Mouse (Mus musculus) cortical plate, adult 2 months (tissue): ENCODE data around the gene Pkn2. TPM values are rescaled to one million over a fixed set of nuclear protein-coding genes. Genes with fewer than 3 reads are reported as not detected.

ENCODE experiments used
- H3K27ac ChIP-seq: fragments of 200-500 bp; 2 replicates; pipeline ENCODE4 v1.5.1; 2012; ENCODE audit warnings: low read length, control low read depth, inconsistent platforms; ENCODE audit not compliant: insufficient read depth
- H3K4me1 ChIP-seq: fragments of 200-500 bp; 2 replicates; pipeline ENCODE4 v1.6.1; 2011; ENCODE audit warnings: low read length; ENCODE audit not compliant: control insufficient read depth, insufficient read depth
- H3K4me3 ChIP-seq: fragments of 200-500 bp; 2 replicates; pipeline ENCODE4 v1.5.1; 2011; ENCODE audit warnings: mild to moderate bottlenecking, low read length, control low read depth; ENCODE audit not compliant: insufficient read depth
- CTCF ChIP-seq: fragments of 200-500 bp; IDR thresholded peaks from 2 replicates; pipeline ENCODE4 v1.5.1; 2011; ENCODE audit warnings: mild to moderate bottlenecking, control low read depth, low read length; ENCODE audit not compliant: insufficient read depth; ENCODE audit errors: extremely low read depth
- POLR2A ChIP-seq: fragments of 200-500 bp; IDR thresholded peaks from 2 replicates; pipeline ENCODE4 v1.6.1; 2011; ENCODE audit warnings: mild to moderate bottlenecking, low read length, control low read depth; ENCODE audit not compliant: insufficient read depth; ENCODE audit errors: extremely low read depth
- polyA plus RNA-seq: library from polyadenylated mRNA; depleted of rRNA; stranded (reverse); fragments of >200 nt; gene quantifications from 2 replicates; pipeline ENCODE4 v1.2.3, GENCODE M21; 2012

Gene Pkn2
- polyA plus RNA-seq, 1 experiment, result 12.1 TPM

- no peak overlapping the region for H3K27ac ChIP-seq
- H3K4me1 ChIP-seq, result no peaks in the 10 kb centered on the region
- no peak for TF ChIP-seq POLR2A
- no peak for TF ChIP-seq CTCF
- H3K4me3 ChIP-seq, result no peak overlapping the region
Measured at GRCm38 (mm10) chr3:142839961-142840360, 41.8 kb downstream of the Pkn2 start.

GRCm38 (mm10) chr3:142834761-142835160, 47.0 kb downstream of the Pkn2 start:
- TF ChIP-seq CTCF (no peak), POLR2A (no peak)
- Histone ChIP-seq H3K4me3 (no peak overlapping the region), H3K27ac (no peak overlapping the region), H3K4me1 (peaks cover 1% of the 10 kb centered on the region)

GRCm38 (mm10) chr3:142834024-142834423, 47.8 kb downstream of the Pkn2 start:
- H3K4me3 ChIP-seq, result no peak overlapping the region
- peaks cover 1% of the 10 kb centered on the region for H3K4me1 ChIP-seq
- H3K27ac ChIP-seq, result no peak overlapping the region
- TF ChIP-seq POLR2A (no peak), CTCF (no peak)

GRCm38 (mm10) chr3:142832910-142833309, 48.9 kb downstream of the Pkn2 start:
- Histone ChIP-seq H3K4me3 (no peak overlapping the region), H3K4me1 (peaks cover 1% of the 10 kb centered on the region), H3K27ac (no peak overlapping the region)
- TF ChIP-seq CTCF (no peak), POLR2A (no peak)

GRCm38 (mm10) chr3:142826449-142827146, 55.2 kb downstream of the Pkn2 start:
- TF ChIP-seq CTCF (no peak), POLR2A (no peak)

GRCm38 (mm10) chr3:142823606-142824005, 58.2 kb downstream of the Pkn2 start:
- no peak for TF ChIP-seq CTCF
- no peak for TF ChIP-seq POLR2A
- H3K4me1 ChIP-seq, result no peaks in the 10 kb centered on the region
- no peak overlapping the region for H3K27ac ChIP-seq
- H3K4me3 ChIP-seq, result no peak overlapping the region

More at GRCm38 (mm10) chr3:142826449-142827146, 55.2 kb downstream of the Pkn2 start:
- Histone ChIP-seq H3K4me1 (no peaks in the 10 kb centered on the region), H3K27ac (no peak overlapping the region), H3K4me3 (no peak overlapping the region)

- no peak overlapping the region for H3K4me3 ChIP-seq
- TF ChIP-seq POLR2A, result no peak
- TF ChIP-seq CTCF, result no peak
- no peaks in the 10 kb centered on the region for H3K4me1 ChIP-seq
- H3K27ac ChIP-seq, result no peak overlapping the region
Measured at GRCm38 (mm10) chr3:142817506-142817905, 64.3 kb downstream of the Pkn2 start.

GRCm38 (mm10) chr3:142811582-142811981, 70.2 kb downstream of the Pkn2 start:
- no peak for TF ChIP-seq CTCF
- TF ChIP-seq POLR2A, result no peak
- H3K27ac ChIP-seq, result no peak overlapping the region
- H3K4me1 ChIP-seq, result no peaks in the 10 kb centered on the region
- H3K4me3 ChIP-seq, result no peak overlapping the region

GRCm38 (mm10) chr3:142795587-142795986, 86.2 kb downstream of the Pkn2 start:
- Histone ChIP-seq H3K4me3 (no peak overlapping the region), H3K27ac (no peak overlapping the region), H3K4me1 (no peaks in the 10 kb centered on the region)
- TF ChIP-seq POLR2A (no peak), CTCF (no peak)

- no peaks in the 10 kb centered on the region for H3K4me1 ChIP-seq
- TF ChIP-seq CTCF (no peak), POLR2A (no peak)
- H3K4me3 ChIP-seq, result no peak overlapping the region
- no peak overlapping the region for H3K27ac ChIP-seq
Measured at GRCm38 (mm10) chr3:142786423-142787072, 95.3 kb downstream of the Pkn2 start.
